Mouse (Mus musculus) limb, embryonic 10.5 days (tissue): ENCODE measurements around the gene Cit. TPM values are rescaled to one million over a fixed set of nuclear protein-coding genes. Genes with fewer than 3 reads are reported as not detected.

Experiments
- DNase-seq: peaks from one replicate; pipeline ENCODE4 v3.0.0-alpha.2; 2017; ENCODE audit warnings: low spot score
- H3K27ac ChIP-seq: fragments of 300-500 bp; sonication (generic); 2 replicates; pipeline ENCODE4 v1.5.1; 2016; ENCODE audit warnings: mild to moderate bottlenecking
- H3K27me3 ChIP-seq: fragments of 300-500 bp; sonication (generic); 2 replicates; pipeline ENCODE4 v1.6.1; 2016; ENCODE audit warnings: low read depth, mild to moderate bottlenecking; ENCODE audit not compliant: poor library complexity, severe bottlenecking
- H3K36me3 ChIP-seq: fragments of 300-500 bp; sonication (generic); 2 replicates; pipeline ENCODE4 v1.6.1; 2016; ENCODE audit warnings: mild to moderate bottlenecking, moderate library complexity
- H3K4me1 ChIP-seq: fragments of 300-500 bp; sonication (generic); 2 replicates; pipeline ENCODE4 v1.6.1; 2016
- H3K4me3 ChIP-seq: fragments of 300-500 bp; sonication (generic); 2 replicates; pipeline ENCODE4 v1.5.1; 2016; ENCODE audit warnings: mild to moderate bottlenecking, moderate library complexity
- H3K9me3 ChIP-seq: fragments of 300-500 bp; sonication (generic); replicated peaks from 2 replicates; pipeline ENCODE4 v1.6.1; 2016; ENCODE audit warnings: mild to moderate bottlenecking
- WGBS: fragments of 180-500 bp; shearing (Covaris S2); methylation state at CpG from one replicate; pipeline ENCODE4 v1.1.7; 2016; 5-methylcytosine and 5-hydroxymethylcytosine counted together
- polyA plus RNA-seq: library from polyadenylated mRNA; unstranded; fragments of >200 nt; fragmentation: Nextera tagmentation; extraction: Ambion mirVana; gene quantifications from 2 replicates; pipeline ENCODE4 v1.2.1, GENCODE M21; 2016

Cit gene
- polyA plus RNA-seq, 1 experiment from 2014 or later = 39.4 TPM

DNA sequence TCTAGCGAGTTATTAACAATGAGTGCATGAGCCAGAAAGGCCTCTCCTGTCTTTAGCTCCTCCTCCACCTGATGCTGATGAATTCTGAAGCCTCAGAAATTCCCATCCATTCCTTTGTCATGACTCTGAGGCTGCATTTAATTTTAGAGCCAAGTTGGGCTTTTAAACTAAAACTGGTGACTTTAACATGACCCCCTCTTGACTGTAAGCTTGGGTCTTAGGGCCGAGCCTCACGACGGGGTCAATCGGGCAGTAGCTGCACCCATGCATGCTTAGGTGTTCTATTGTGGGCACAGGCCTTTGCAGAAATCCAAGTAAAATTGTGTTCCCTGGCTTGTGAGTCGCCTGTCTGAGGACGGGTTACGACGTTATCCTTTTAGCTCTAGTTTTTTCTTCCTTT, 14.4 kb downstream of the Cit start:
- no peak overlapping the region for H3K27ac ChIP-seq
- H3K4me1 ChIP-seq = no peaks in the 10 kb centered on the region
- WGBS = 89% methylated on average over 9 of the region's 9 CpGs
- H3K9me3 ChIP-seq = no peaks in the 10 kb centered on the region
- H3K36me3 ChIP-seq = peaks cover 83% of the 10 kb centered on the region
- H3K4me3 ChIP-seq = no peak overlapping the region
- DNase-seq = no peak
- H3K27me3 ChIP-seq = no peaks in the 10 kb centered on the region

DNA sequence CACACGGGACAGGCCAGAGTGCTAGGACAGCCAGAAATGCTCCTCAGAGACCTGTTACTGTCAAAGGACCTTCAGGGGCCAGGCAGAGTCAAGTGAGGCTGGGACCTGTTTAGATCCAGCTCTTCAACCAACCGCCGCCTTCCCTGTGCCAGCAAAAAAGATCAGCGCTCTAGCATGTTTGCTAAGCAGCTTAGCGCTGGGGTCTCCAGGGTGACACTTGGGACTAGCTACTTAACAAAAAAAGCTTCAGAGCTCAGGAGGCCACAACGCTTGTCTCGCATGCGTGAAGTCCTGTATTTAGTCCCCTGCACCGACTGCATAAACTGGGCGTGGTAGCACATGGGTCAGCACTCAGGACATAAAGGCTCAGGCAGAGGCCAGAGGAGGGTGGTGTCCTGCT, 16.9 kb downstream of the Cit start:
- 97% methylated on average over 10 of the region's 10 CpGs for WGBS
- peaks cover 87% of the 10 kb centered on the region for H3K36me3 ChIP-seq
- H3K9me3 ChIP-seq = no peaks in the 10 kb centered on the region
- no peak overlapping the region for H3K4me3 ChIP-seq
- DNase-seq = no peak
- H3K4me1 ChIP-seq = no peaks in the 10 kb centered on the region
- H3K27ac ChIP-seq = no peak overlapping the region
- no peaks in the 10 kb centered on the region for H3K27me3 ChIP-seq

DNA sequence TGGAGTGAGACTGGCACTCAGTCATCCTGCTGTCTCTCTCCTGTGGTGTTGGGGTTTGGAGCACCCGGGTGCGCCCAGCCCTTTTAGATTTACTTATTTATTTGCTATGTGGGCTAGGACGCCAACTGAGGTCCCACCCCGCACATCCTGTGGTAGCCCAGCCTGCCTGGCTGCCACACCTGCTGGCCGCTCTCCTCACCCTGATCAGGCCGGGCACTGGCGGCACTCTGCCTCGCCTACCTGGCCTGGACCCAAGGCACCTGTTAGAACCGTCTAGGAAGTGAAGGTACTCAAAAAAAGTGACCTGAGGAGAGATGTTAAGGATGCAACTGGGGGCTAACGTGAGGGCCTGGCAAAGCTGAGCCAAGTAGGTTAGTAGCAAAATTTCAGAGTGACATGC, 17.4 kb downstream of the Cit start:
- Histone ChIP-seq H3K27me3 (no peaks in the 10 kb centered on the region), H3K36me3 (peaks cover 88% of the 10 kb centered on the region), H3K27ac (no peak overlapping the region), H3K9me3 (no peaks in the 10 kb centered on the region), H3K4me3 (no peak overlapping the region), H3K4me1 (no peaks in the 10 kb centered on the region)
- DNase-seq = no peak
- 96% methylated on average over 10 of the region's 10 CpGs for WGBS

DNA sequence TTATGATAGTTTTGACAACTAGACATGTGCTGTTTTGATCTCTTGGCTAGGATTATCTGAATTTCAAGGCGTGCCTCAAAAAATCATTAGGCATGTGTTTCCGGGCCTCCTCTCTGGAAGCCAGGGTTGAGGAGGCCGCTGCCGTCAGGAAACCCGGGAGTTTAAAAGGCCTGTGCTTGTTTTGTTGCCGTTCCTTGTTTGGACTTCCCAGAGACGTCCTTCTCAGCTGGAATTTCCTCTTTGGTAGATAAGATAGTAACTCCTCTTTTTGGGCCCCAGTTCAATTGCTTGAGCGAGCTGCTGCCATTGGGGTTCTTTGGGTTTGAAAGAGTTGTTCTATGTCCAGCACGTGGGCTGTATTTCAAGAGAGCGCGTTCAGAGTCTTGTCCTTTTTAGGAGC, 21.2 kb downstream of the Cit start:
- H3K4me1 ChIP-seq = no peaks in the 10 kb centered on the region
- H3K9me3 ChIP-seq = no peaks in the 10 kb centered on the region
- no peaks in the 10 kb centered on the region for H3K27me3 ChIP-seq
- no peak for DNase-seq
- no peak overlapping the region for H3K4me3 ChIP-seq
- H3K36me3 ChIP-seq = peaks cover 87% of the 10 kb centered on the region
- H3K27ac ChIP-seq = no peak overlapping the region
- 88% methylated on average over 11 of the region's 11 CpGs for WGBS

DNA sequence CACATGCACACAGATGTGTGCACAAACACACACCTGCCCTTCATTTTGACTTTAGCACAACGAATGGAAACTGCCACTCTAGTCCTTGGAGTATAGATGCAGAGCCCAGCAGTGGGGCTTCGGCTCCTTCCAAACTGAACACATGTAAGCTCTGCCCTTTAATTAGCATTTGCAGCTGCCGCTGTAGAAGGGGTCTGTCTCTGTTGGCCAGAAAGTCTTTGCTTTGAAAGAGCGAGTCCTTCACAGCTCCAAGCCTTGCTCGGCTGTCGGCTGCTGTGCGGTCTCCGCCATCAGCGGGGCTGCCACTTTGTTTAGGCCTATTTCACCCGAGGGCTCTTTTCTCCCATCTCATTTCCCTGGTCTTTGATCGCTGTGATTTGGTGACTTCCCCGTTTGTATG, 23.5 kb downstream of the Cit start:
- H3K9me3 ChIP-seq = no peaks in the 10 kb centered on the region
- DNase-seq = no peak
- no peak overlapping the region for H3K27ac ChIP-seq
- peaks cover 82% of the 10 kb centered on the region for H3K36me3 ChIP-seq
- 92% methylated on average over 12 of the region's 12 CpGs for WGBS
- no peaks in the 10 kb centered on the region for H3K4me1 ChIP-seq
- H3K4me3 ChIP-seq = no peak overlapping the region
- no peaks in the 10 kb centered on the region for H3K27me3 ChIP-seq

DNA sequence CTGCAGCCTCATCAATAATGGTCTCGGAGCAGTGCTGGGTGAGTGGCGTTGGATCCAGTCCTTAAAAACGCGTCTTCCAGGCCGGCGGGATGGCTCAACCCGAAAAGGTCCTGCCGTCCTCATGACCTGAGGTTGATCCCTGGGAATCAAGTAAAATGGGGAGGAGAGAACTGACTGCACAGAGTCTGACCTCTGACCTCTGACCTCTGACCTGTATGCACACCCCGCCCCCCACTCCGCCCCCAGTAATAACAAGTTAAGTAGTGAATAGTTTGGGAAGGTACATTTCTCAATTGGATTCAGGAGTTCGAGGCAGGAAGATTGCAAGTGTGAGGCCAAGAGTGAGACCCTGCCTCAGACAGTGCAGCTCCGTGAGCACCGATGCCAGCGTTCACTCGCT, 24.1 kb downstream of the Cit start:
- peaks cover 81% of the 10 kb centered on the region for H3K36me3 ChIP-seq
- no peak overlapping the region for H3K27ac ChIP-seq
- DNase-seq = no peak
- WGBS = 93% methylated on average over 15 of the region's 15 CpGs
- no peak overlapping the region for H3K4me3 ChIP-seq
- no peaks in the 10 kb centered on the region for H3K4me1 ChIP-seq
- no peaks in the 10 kb centered on the region for H3K27me3 ChIP-seq
- no peaks in the 10 kb centered on the region for H3K9me3 ChIP-seq

DNA sequence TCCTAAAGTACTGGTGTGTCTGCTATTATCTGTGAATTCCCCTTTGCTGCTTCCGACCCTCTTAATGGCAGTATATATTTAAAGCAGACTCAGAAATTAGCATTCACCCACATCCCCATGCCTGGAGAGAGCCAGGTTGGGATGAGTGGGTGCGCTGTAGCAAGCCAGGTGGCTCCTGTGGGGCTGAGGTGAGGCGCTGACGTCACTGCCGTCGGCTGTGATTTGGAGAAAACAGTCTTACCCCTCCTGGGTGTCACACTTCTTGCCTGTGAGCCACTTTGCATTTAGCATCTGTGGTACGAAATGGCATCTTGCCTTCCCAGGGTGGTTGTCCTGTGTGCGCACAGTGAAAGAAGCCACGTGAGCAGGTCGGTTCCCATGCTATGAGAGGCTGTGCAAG, 26.1 kb downstream of the Cit start:
- no peak for DNase-seq
- Histone ChIP-seq H3K27ac (no peak overlapping the region), H3K4me1 (no peaks in the 10 kb centered on the region), H3K9me3 (no peaks in the 10 kb centered on the region), H3K36me3 (peaks cover 80% of the 10 kb centered on the region), H3K27me3 (no peaks in the 10 kb centered on the region), H3K4me3 (no peak overlapping the region)
- 93% methylated on average over 10 of the region's 10 CpGs for WGBS

DNA sequence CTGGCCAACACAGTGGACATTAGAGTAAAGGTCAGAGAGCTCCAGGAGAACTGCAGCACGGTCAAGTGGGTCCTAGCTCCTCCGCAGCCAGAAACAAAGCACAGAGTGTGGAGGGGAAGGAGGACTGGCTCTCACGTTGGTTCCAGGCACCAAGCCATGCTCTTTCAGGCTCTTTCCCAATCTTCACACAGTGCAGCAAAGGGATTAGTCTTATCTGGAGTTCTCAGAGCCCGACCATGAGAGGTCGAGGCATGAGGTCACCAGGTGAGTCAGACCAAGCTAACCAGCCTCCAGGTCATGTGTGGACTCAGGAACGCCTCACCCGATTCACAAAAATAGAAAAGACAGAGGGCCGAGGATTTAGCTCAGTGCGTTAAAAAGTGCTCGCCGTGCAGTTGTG, 27.0 kb downstream of the Cit start:
- peaks cover 73% of the 10 kb centered on the region for H3K36me3 ChIP-seq
- no peak for DNase-seq
- H3K9me3 ChIP-seq = no peaks in the 10 kb centered on the region
- no peak overlapping the region for H3K4me3 ChIP-seq
- H3K27me3 ChIP-seq = no peaks in the 10 kb centered on the region
- H3K4me1 ChIP-seq = no peaks in the 10 kb centered on the region
- no peak overlapping the region for H3K27ac ChIP-seq
- 94% methylated on average over 11 of the region's 11 CpGs for WGBS

DNA sequence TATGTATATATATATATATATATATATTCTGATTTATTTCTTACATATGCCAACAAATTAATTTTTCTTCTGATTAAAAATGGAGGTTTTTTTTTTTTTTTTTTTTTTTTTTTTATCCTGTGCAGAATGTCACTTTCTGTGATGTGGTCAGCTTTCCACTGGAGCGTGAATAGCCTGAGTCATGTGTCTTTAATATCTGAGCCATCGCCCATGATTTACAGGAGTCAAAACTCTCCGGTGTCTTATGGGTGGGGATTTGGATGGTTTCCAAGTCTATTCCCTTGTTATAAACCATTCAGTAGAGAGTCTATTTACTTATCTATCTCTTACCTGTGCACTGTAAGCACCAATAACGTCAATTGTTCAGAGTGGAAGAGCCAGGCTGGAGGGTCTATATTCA, 27.9 kb downstream of the Cit start:
- no peak overlapping the region for H3K4me3 ChIP-seq
- H3K27me3 ChIP-seq = no peaks in the 10 kb centered on the region
- peaks cover 70% of the 10 kb centered on the region for H3K36me3 ChIP-seq
- H3K27ac ChIP-seq = no peak overlapping the region
- H3K9me3 ChIP-seq = no peaks in the 10 kb centered on the region
- no peaks in the 10 kb centered on the region for H3K4me1 ChIP-seq
- 94% methylated on average over 4 of the region's 4 CpGs for whole genome bisulfite sequencing
- no peak for DNase-seq

DNA sequence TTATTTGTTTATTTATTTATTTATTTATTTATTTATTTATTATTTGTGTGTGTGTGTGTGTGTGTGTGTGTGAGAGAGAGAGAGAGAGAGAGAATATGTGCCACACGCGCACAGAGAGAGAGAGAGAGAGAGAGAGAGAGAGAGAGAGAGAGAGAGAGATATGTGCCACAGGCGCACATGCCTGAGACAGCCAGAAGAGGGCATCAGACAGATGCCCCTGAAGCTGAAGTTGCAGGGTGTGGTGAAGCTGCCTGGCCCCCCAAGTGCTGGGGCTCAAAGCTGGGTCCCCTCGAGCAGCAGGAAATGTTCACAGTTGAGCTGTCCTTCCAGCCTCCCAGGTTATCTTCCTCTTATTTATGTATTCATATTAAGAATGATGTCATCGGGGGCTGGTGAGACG, 32.3 kb downstream of the Cit start:
- 96% methylated on average over 6 of the region's 6 CpGs for WGBS
- H3K4me1 ChIP-seq = 0 out of 2 replicates have a peak, but pooled peaks cover 4% of the 10 kb centered on the region
- no peaks in the 10 kb centered on the region for H3K27me3 ChIP-seq
- no peak overlapping the region for H3K4me3 ChIP-seq
- H3K36me3 ChIP-seq = peaks cover 63% of the 10 kb centered on the region
- H3K27ac ChIP-seq = no peak overlapping the region
- DNase-seq = no peak
- H3K9me3 ChIP-seq = no peaks in the 10 kb centered on the region

DNA sequence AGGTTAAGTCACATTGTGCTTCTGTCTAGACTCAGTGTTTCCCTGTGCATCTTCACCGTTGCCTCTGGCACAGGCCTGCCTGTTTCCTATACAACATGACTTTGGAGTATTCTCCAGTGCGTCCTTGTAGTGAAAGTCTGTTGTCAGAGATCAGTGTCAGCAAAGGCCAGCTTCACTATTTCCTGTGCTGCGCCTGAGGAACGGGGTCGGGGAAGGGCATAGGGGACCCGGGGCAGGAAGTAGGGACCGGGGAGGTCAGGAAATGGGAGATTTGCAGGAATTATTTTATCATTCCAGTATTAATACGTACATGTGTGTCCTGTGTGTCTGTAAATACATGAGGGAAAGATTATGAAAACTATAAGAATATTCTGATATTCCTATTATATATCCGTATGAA, 37.1 kb downstream of the Cit start:
- 81% methylated on average over 9 of the region's 9 CpGs for WGBS
- H3K27me3 ChIP-seq = no peaks in the 10 kb centered on the region
- peaks cover 70% of the 10 kb centered on the region for H3K36me3 ChIP-seq
- H3K4me3 ChIP-seq = no peak overlapping the region
- no peak for DNase-seq
- no peak overlapping the region for H3K27ac ChIP-seq
- no peaks in the 10 kb centered on the region for H3K9me3 ChIP-seq
- H3K4me1 ChIP-seq = 0 out of 2 replicates have a peak, but pooled peaks cover 4% of the 10 kb centered on the region

DNA sequence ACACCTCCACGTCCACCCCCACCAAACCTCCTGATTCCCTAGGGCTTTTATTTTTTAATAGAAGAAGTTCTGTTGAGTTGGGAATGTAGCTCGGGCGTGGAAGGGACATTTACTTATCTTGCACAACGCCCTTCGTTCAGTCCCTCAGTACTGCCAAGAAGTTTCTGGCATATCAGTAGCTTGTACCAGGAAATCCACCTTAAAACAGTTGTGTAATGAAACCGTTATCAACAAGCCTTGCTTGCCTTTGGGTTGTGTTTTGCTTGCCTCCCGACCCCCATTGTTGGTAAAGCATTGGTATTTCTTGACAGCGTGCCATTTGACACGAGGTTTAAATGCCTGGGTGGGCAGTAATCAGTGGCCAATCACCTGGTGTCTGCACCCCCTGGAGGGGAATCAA, 39.4 kb downstream of the Cit start:
- no peak overlapping the region for H3K4me3 ChIP-seq
- no peaks in the 10 kb centered on the region for H3K9me3 ChIP-seq
- no peaks in the 10 kb centered on the region for H3K27me3 ChIP-seq
- 0 out of 2 replicates have a peak, but pooled peaks cover 4% of the 10 kb centered on the region for H3K4me1 ChIP-seq
- H3K36me3 ChIP-seq = peaks cover 73% of the 10 kb centered on the region
- H3K27ac ChIP-seq = no peak overlapping the region
- no peak for DNase-seq
- WGBS = 95% methylated on average over 9 of the region's 9 CpGs

DNA sequence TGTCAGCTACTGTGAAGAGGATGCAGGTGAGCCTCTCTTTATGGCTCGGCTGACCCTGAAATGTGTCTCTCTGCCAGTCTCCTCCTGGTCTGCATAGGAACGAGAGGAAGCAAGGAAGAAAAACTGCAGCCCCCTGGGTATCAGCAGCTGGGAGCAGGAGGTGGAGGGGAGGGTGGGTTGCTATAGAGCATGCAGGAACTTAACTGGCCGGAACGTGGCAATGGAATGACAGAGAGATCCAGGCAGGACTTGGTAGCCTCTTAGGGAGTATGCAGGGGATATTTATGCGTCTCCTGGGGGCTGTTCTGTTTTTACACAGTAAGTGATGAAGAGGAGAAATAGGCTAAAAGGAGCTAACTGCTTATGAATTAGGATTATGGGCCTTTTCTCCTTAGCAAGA, 48.7 kb downstream of the Cit start:
- Histone ChIP-seq H3K4me1 (no peaks in the 10 kb centered on the region), H3K27me3 (no peaks in the 10 kb centered on the region), H3K27ac (no peak overlapping the region), H3K9me3 (no peaks in the 10 kb centered on the region), H3K36me3 (peaks cover 71% of the 10 kb centered on the region), H3K4me3 (no peak overlapping the region)
- DNase-seq = no peak
- 80% methylated on average over 5 of the region's 5 CpGs for WGBS

DNA sequence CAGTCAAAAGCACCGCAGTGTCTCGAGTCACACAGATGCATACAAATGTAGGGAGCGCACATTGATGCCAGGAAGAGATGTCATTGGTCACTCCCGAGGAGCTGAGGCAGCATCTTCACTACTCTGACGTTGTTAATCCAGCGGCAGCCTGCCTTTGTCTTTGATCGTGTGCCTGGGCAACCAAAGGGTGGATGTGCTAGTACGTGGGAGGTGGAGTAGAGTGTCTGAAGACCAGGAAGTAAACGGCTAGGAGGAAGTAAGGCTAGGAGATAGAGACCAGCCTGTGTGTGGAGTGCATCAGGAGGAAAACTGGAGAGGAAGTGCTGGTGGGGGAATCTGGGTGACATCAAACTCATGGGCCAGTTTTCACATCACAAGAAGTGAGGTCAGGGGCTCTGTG, 52.0 kb downstream of the Cit start:
- H3K4me3 ChIP-seq = no peak overlapping the region
- DNase-seq = no peak
- no peaks in the 10 kb centered on the region for H3K9me3 ChIP-seq
- WGBS = 77% methylated on average over 9 of the region's 9 CpGs
- peaks cover 69% of the 10 kb centered on the region for H3K36me3 ChIP-seq
- no peaks in the 10 kb centered on the region for H3K27me3 ChIP-seq
- H3K4me1 ChIP-seq = no peaks in the 10 kb centered on the region
- H3K27ac ChIP-seq = no peak overlapping the region
